In genomic region chr1:40414863-40415656, GRCm38 (mm10) we compare ENCODE assay signal across 18 mouse cellular contexts. TPM values are rescaled to one million over a fixed set of nuclear protein-coding genes. Genes with fewer than 3 reads are reported as not detected.
"Had no signal": no experiment of that assay in that cellular context is flagged by ENCODE, and none has a peak within 500 bp of the region (broad histone marks: within the 10 kb centered on the region; RNA-seq: fewer than 3 reads in every experiment).

No protein-coding gene starts in this region.

- H3K27me3 ChIP-seq: kidney, embryonic 15.5 days; limb, embryonic 15.5 days; midbrain, embryonic 15.5 days; neural tube, embryonic 12.5 days had no signal

- DNase-seq: kidney, adult 2 months; kidney, postnatal 14 days; lung, adult 2 months; right cerebral cortex, postnatal 4 days; spleen, adult 18-20 months; thymus, postnatal 36 days had no signal

- H3K27ac ChIP-seq: kidney, embryonic 15.5 days; limb, embryonic 15.5 days; midbrain, embryonic 15.5 days; neural tube, embryonic 12.5 days had no signal

- H3K36me3 ChIP-seq: kidney, embryonic 15.5 days; limb, embryonic 15.5 days; midbrain, embryonic 15.5 days; neural tube, embryonic 12.5 days had no signal

- H3K4me3 ChIP-seq: kidney, embryonic 15.5 days; limb, embryonic 15.5 days; midbrain, embryonic 15.5 days; neural tube, embryonic 12.5 days had no signal

- H3K9ac ChIP-seq: kidney, embryonic 15.5 days; limb, embryonic 15.5 days; midbrain, embryonic 15.5 days; neural tube, embryonic 12.5 days had no signal

- H3K4me1 ChIP-seq: kidney, embryonic 15.5 days; limb, embryonic 15.5 days; midbrain, embryonic 15.5 days; neural tube, embryonic 12.5 days had no signal

- H3K9me3 ChIP-seq: kidney, embryonic 15.5 days; limb, embryonic 15.5 days; midbrain, embryonic 15.5 days; neural tube, embryonic 12.5 days had no signal

- H3K4me2 ChIP-seq: kidney, embryonic 15.5 days; limb, embryonic 15.5 days; midbrain, embryonic 11.5 days; midbrain, embryonic 15.5 days; neural tube, embryonic 12.5 days had no signal

- ATAC-seq: intestine, embryonic 16.5 days; lung, postnatal 0 days; midbrain, embryonic 15.5 days had no signal

RNA-seq across cellular contexts. Expression of gene Il18r1, which starts 50.3 kb away (rescaled TPM):
- total RNA-seq: layer of hippocampus, adult 8-10 months; layer of hippocampus, postnatal 25 days; left cerebral cortex, adult 8-10 months; left cerebral cortex, postnatal 25 days had no signal
- polyA plus RNA-seq: limb, embryonic 11.5 days; midbrain, embryonic 15.5 days; neural tube, embryonic 12.5 days had no signal
